Mouse (Mus musculus): Measurements from ENCODE around the gene Crcp. TPM values are rescaled to one million over a fixed set of nuclear protein-coding genes. Genes with fewer than 3 reads are reported as not detected.

Crcp gene
- polyA plus RNA-seq, 1 experiment: 9.7 TPM

- H3K4me3 ChIP-seq (ENCODE audit: low read depth, low read length): no peak overlapping the region
- 0 out of 2 replicates have a peak overlapping the region, but pooled peaks have one; percentile 18 for H3K27ac ChIP-seq (ENCODE audit: insufficient read depth, low read depth, low read length)
- H3K36me3 ChIP-seq (ENCODE audit: control insufficient read depth, insufficient read depth, low read length): no peaks in the 10 kb centered on the region
- TF ChIP-seq POLR2A (IDR thresholded peaks at IDR 0.05; ENCODE audit: low read depth, low read length): no peak
- TF ChIP-seq CTCF (IDR thresholded peaks at IDR 0.05; ENCODE audit: extremely low read depth, insufficient read length, insufficient replicate concordance, low read depth, low read length): no peak
- H3K27me3 ChIP-seq (ENCODE audit: control insufficient read depth, insufficient read depth, low read length): no peaks in the 10 kb centered on the region
- 71% methylated on average over 18 of the region's 18 CpGs for WGBS
- H3K4me1 ChIP-seq (ENCODE audit: control insufficient read depth, insufficient read depth, insufficient read length, low read length): peaks cover 7% of the 10 kb centered on the region; the same call in 1 of the 2 replicates
Measured at GRCm38 (mm10) chr5:130089626-130090393, 60.7 kb downstream of the Crcp start.

GRCm38 (mm10) chr5:130096754-130097153 is 67.7 kb downstream of the Crcp start:
- Histone ChIP-seq H3K27ac (ENCODE audit: insufficient read depth, low read depth, low read length) (no peak overlapping the region), H3K4me1 (ENCODE audit: control insufficient read depth, insufficient read depth, insufficient read length, low read length) (no peaks in the 10 kb centered on the region; the same call in 1 of the 2 replicates), H3K36me3 (ENCODE audit: control insufficient read depth, insufficient read depth, low read length) (no peaks in the 10 kb centered on the region), H3K27me3 (ENCODE audit: control insufficient read depth, insufficient read depth, low read length) (no peaks in the 10 kb centered on the region), H3K4me3 (ENCODE audit: low read depth, low read length) (no peak overlapping the region)
- 53% methylated on average over 12 of the region's 12 CpGs for WGBS
- no peak for TF ChIP-seq CTCF (IDR thresholded peaks at IDR 0.05; ENCODE audit: extremely low read depth, insufficient read length, insufficient replicate concordance, low read depth, low read length)
- no peak for TF ChIP-seq POLR2A (IDR thresholded peaks at IDR 0.05; ENCODE audit: low read depth, low read length)

GRCm38 (mm10) chr5:130097837-130098236 is 68.7 kb downstream of the Crcp start:
- no peaks in the 10 kb centered on the region; the same call in 1 of the 2 replicates for H3K4me1 ChIP-seq (ENCODE audit: control insufficient read depth, insufficient read depth, insufficient read length, low read length)
- H3K4me3 ChIP-seq (ENCODE audit: low read depth, low read length): no peak overlapping the region
- no peaks in the 10 kb centered on the region for H3K36me3 ChIP-seq (ENCODE audit: control insufficient read depth, insufficient read depth, low read length)
- no peaks in the 10 kb centered on the region for H3K27me3 ChIP-seq (ENCODE audit: control insufficient read depth, insufficient read depth, low read length)
- WGBS: 57% methylated on average over 2 of the region's 2 CpGs
- no peak overlapping the region for H3K27ac ChIP-seq (ENCODE audit: insufficient read depth, low read depth, low read length)
- TF ChIP-seq CTCF (IDR thresholded peaks at IDR 0.05; ENCODE audit: extremely low read depth, insufficient read length, insufficient replicate concordance, low read depth, low read length): no peak
- no peak for TF ChIP-seq POLR2A (IDR thresholded peaks at IDR 0.05; ENCODE audit: low read depth, low read length)

- H3K4me1 ChIP-seq (ENCODE audit: control insufficient read depth, insufficient read depth, insufficient read length, low read length): no peaks in the 10 kb centered on the region; the same call in 1 of the 2 replicates
- no peak overlapping the region for H3K27ac ChIP-seq (ENCODE audit: insufficient read depth, low read depth, low read length)
- no peaks in the 10 kb centered on the region for H3K36me3 ChIP-seq (ENCODE audit: control insufficient read depth, insufficient read depth, low read length)
- 95% methylated on average over 17 of the region's 17 CpGs for WGBS
- TF ChIP-seq POLR2A (IDR thresholded peaks at IDR 0.05; ENCODE audit: low read depth, low read length) (no peak), CTCF (IDR thresholded peaks at IDR 0.05; ENCODE audit: extremely low read depth, insufficient read length, insufficient replicate concordance, low read depth, low read length) (no peak)
- H3K4me3 ChIP-seq (ENCODE audit: low read depth, low read length): no peak overlapping the region
- H3K27me3 ChIP-seq (ENCODE audit: control insufficient read depth, insufficient read depth, low read length): no peaks in the 10 kb centered on the region
Measured at GRCm38 (mm10) chr5:130101724-130102123, 72.6 kb downstream of the Crcp start.

- WGBS: 79% methylated on average over 3 of the region's 3 CpGs
- no peaks in the 10 kb centered on the region for H3K27me3 ChIP-seq (ENCODE audit: control insufficient read depth, insufficient read depth, low read length)
- no peaks in the 10 kb centered on the region for H3K4me1 ChIP-seq (ENCODE audit: control insufficient read depth, insufficient read depth, insufficient read length, low read length)
- H3K36me3 ChIP-seq (ENCODE audit: control insufficient read depth, insufficient read depth, low read length): no peaks in the 10 kb centered on the region
- H3K4me3 ChIP-seq (ENCODE audit: low read depth, low read length): no peak overlapping the region
- H3K27ac ChIP-seq (ENCODE audit: insufficient read depth, low read depth, low read length): no peak overlapping the region
- TF ChIP-seq POLR2A (IDR thresholded peaks at IDR 0.05; ENCODE audit: low read depth, low read length) (no peak), CTCF (IDR thresholded peaks at IDR 0.05; ENCODE audit: extremely low read depth, insufficient read length, insufficient replicate concordance, low read depth, low read length) (no peak)
Measured at GRCm38 (mm10) chr5:130109348-130109747, 80.3 kb downstream of the Crcp start.

Other genes starting within 250 kb of the Crcp start
- gene Psph, start 241.8 kb upstream of the Crcp start, polyA plus RNA-seq (2012; rRNA removed): 4.2 and 10.2 TPM in 2 replicates
- gene Sumf2, start 182.3 kb upstream of the Crcp start, polyA plus RNA-seq (2012; rRNA removed): 3.7 and 4.1 TPM in 2 replicates
- 2,208 and 2,785 TPM in 2 replicates for gene Chchd2, start 141.8 kb upstream of the Crcp start, polyA plus RNA-seq (2012; rRNA removed)
- gene Zbed5, start 133.6 kb upstream of the Crcp start, polyA plus RNA-seq (2012; rRNA removed): 0.19 and 0.39 TPM in 2 replicates
- gene Phkg1, start 130.7 kb upstream of the Crcp start, polyA plus RNA-seq (2012; rRNA removed): 0.04 and 0.14 TPM in 2 replicates
- gene Nupr1l, start 120.8 kb upstream of the Crcp start, polyA plus RNA-seq (2012; rRNA removed): 4.2 and 5.0 TPM in 2 replicates
- 8.8 and 11.4 TPM in 2 replicates for gene Vkorc1l1, start 87.3 kb upstream of the Crcp start, polyA plus RNA-seq (2012; rRNA removed)
- 11.9 and 13.9 TPM in 2 replicates for gene Gusb, start 26.2 kb upstream of the Crcp start, polyA plus RNA-seq (2012; rRNA removed)
- 35.9 and 54.6 TPM in 2 replicates for gene Asl, start within 50 bp of the Crcp start, polyA plus RNA-seq (2012; rRNA removed)
- gene Tpst1, start 44.0 kb downstream of the Crcp start, polyA plus RNA-seq (2012; rRNA removed): 4.4 and 4.8 TPM in 2 replicates
- 1.3 TPM in 2 replicates for gene Kctd7, start 115.6 kb downstream of the Crcp start, polyA plus RNA-seq (2012; rRNA removed)
- 7.6 and 11.5 TPM in 2 replicates for gene Rabgef1, start 142.5 kb downstream of the Crcp start, polyA plus RNA-seq (2012; rRNA removed)
- gene Tmem248, start 187.8 kb downstream of the Crcp start, polyA plus RNA-seq (2012; rRNA removed): 18.7 and 23.6 TPM in 2 replicates
- 13.0 and 24.2 TPM in 2 replicates for gene Sbds, start 226.2 kb downstream of the Crcp start, polyA plus RNA-seq (2012; rRNA removed)
- 5.7 and 5.8 TPM in 2 replicates for gene Tyw1, start 226.3 kb downstream of the Crcp start, polyA plus RNA-seq (2012; rRNA removed)